Mouse (Mus musculus) liver, postnatal 0 days (tissue): Measurements from ENCODE around the gene Tmem116.

Source experiments
- CTCF ChIP-seq: sonication (generic); IDR thresholded peaks from 2 replicates; pipeline ENCODE4 v1.5.1; 2016; ENCODE audit warnings: antibody characterized with exemption, low read depth
- EP300 ChIP-seq: IDR thresholded peaks from 2 replicates; pipeline ENCODE4 v1.6.1; 2016; ENCODE audit warnings: antibody characterized with exemption, low read depth, mild to moderate bottlenecking

GRCm38 (mm10) chr5:121461339-121462170 lies 9.9 kb downstream of the Tmem116 start:
- TF ChIP-seq CTCF: no peak
- no peak for TF ChIP-seq EP300
